Mouse (Mus musculus) heart, adult 9 months (tissue): ENCODE measurements at regions not wholly inside any gene's neighbourhood (a gene's known extent, or its start where the extent isn't known, plus 50 kb on each side); places are given as distances from the start of the nearest gene placed in this dataset.

Experiments
- DNase-seq, 2 experiments: peaks; one replicate each; pipeline ENCODE4 v3.0.0; 2022; ENCODE audit warnings: low spot score in 2 of 2

DNA sequence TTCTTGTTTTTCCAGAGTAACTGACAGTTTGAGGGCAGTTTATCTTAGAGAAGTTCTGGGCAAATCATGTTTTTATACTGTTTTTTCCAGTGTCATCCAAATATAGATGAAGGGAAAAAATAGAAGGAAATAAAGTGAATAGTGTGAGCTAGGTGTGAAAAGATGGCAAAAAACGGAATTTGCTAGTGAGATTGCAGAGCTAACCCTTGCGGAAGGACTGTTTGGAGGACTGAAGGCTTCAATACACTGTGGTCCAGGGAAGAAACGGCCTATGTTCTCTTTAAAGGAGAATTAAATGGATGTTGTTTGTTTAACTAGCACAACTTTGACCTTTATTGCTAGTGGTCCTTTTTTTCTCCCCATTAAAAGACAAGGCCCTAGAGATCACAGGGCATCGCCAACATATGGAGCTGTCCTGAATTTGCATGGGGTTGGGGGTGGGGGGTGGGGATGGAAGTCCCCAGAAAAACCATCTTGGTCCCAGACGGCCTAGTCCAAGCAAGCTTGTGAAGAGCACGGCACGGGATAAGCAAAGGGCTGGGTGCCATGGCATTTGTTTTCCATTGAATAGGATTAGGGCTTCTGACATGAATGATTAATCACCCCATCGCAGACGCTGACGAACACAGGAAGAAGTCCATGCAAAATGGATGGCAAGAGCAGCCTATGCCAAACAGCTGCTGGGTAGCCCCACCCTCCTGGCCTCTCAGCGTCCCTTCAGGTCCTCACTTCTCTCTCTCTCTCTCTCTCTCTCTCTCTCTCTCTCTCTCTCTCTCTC, 480.0 kb downstream of the Nuf2 start:
- DNase-seq = no peak

- no peak for DNase-seq
Observed at GRCm38 (mm10) chr1:169049846-169050245, 481.4 kb downstream of the Nuf2 start.

- DNase-seq = no peak
Observed at GRCm38 (mm10) chr1:169046791-169047525, 484.3 kb downstream of the Nuf2 start.

DNA sequence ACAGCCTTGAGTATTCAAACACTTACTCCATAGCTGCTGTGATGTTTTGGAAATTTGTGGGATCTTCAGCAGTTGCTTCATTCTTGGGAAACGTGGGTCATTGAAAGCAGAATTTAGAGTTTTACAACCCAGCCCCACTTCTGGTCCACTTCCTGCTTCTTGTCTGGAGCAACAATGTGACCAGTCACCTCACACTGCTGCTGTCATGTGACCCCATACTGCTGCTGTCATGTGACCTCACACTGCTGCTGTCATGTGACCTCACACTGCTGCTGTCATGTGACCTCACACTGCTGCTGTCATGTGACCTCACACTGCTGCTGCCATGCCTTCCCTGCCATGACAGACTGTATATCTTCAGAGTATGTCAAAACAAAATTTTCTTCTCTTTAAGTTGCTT, 497.7 kb downstream of the Nuf2 start:
- no peak for DNase-seq

- DNase-seq = no peak
Observed at GRCm38 (mm10) chr1:169031849-169032542, 499.3 kb downstream of the Nuf2 start.

GRCm38 (mm10) chr1:169027706-169028105, 503.6 kb downstream of the Nuf2 start:
- DNase-seq = no peak

DNA sequence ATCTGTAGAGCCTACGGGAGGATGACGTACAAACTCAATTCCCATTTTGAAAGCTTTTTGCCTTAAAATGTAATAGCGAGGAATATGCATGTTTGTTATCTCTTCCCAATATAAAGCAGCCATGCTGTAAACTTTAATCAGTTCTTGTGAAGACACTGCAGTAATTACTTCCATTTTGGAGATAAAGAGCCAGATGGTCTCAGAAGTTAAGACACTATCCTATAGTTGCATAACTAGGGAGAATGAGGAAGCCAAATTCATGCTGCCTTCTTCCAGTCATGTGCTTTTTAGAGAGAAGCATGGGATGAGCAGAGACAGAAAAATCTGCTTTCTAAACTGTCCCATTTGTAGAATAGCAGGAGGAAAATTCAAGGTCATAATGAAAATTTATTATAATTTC, 504.0 kb downstream of the Nuf2 start:
- no peak for DNase-seq

GRCm38 (mm10) chr1:169024531-169024930, 506.7 kb downstream of the Nuf2 start:
- DNase-seq = no peak

DNA sequence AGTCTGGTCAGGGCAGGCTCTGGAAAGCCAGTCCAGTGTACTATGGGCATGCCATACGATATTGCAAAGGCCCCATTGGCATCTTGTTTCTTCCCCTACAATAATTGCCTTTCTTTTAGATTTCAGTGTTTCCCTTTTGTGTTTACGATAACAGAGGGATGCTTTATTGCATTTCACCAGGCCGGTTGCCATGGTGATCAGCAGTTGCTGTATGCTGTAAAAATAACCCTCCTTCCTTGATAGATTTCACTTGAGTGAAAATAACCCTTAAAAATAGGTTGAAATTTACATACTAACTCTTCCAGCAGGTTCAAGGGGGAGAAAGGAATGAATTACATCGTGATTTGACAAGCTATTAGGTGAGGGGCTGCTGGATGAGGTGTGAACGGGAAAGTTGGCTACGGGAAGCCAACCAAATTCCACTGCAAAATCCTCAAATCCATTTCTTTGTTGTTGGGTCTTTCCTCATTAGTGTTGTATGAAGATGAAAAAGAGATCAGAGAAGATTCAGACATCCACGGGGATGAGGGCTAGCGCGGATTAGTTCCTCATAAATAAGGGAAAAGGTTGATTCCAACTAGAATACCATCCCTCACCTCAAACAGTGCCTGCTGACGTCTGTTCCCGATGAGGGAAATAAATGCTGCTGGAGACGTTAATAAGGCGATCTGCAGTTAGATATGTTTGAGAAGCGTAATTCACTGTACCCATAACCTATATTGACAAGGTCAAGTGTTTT, 539.6 kb downstream of the Nuf2 start:
- DNase-seq = no peak

DNA sequence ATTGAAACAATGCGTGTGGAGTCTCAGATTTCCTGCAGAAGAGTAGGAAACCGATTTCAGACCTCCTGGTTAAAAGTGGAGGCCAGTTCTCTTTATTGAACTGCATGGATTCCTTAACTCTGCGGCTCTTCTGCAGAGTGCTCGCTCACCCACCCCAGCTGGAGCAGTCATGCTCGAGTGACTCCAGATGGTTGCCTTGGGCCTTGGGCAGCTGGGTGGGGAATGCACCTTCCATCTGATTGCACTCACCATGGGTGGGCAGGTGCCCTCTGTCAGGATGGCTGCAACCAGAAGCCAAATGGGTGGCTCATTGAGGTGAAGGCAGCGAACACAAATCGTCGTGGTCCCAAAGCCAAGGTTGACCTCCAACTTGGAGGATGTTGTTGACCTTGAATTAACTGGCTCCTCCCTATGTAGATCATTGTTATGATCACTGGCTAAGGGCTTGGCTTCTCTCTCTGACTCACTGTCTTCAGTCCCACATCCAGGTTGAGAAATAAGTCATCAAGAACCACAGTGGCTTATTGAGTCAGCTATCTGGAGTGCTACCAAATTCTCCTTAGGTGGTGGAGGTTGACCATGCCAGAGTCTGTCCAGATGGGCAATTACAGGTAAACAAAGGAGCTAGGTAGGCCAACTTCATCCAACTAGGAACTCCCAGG, 543.1 kb upstream of the Pbx1 start:
- DNase-seq = no peak

GRCm38 (mm10) chr1:168969402-168969801, 537.3 kb upstream of the Pbx1 start:
- DNase-seq = no peak

DNA sequence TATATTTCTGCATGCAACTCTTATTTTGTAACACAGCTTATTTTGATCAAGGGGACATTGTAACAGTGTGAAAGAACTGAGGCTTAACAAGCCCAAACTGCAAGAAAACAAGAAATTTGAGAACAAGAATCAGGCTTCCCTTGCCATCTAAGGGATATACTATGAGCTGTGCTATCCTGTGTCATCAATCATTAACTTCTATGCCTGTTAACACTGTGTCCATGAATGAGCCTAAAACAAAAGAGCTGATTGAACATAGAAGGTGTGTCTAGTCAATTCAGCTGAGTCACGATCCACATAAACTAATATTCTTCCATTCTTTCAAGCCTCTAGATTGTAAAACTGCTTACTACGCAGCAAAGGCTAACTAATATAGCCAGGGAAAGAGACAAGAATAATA, 535.3 kb upstream of the Pbx1 start:
- DNase-seq = no peak

- no peak for DNase-seq
Observed at GRCm38 (mm10) chr1:168964467-168964904, 532.4 kb upstream of the Pbx1 start.

DNA sequence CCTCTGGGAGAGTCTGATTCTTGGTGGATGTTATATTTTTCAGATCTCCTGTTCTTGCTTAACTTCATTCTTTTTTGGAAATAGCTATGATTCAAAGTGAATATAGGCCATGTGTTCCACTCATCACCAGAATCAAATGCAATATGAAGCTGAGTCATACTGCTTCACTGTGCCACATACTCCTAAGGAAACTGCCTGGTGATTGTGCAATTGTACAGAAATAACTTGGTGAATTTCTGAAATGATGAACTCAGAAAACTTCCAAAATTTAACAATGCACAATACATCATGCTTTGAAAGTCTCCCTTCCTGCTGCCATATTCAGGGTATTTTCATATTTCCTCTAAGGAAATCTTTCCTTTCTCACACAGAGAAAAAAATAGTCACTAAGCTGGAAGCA, 518.9 kb upstream of the Pbx1 start:
- no peak for DNase-seq

GRCm38 (mm10) chr1:168924100-168924815, 492.2 kb upstream of the Pbx1 start:
- no peak for DNase-seq

- DNase-seq = no peak
Observed at GRCm38 (mm10) chr1:168918331-168919076, 486.4 kb upstream of the Pbx1 start.

- no peak for DNase-seq
Observed at GRCm38 (mm10) chr1:168908684-168909175, 476.7 kb upstream of the Pbx1 start.

GRCm38 (mm10) chr1:168908192-168908591, 476.1 kb upstream of the Pbx1 start:
- no peak for DNase-seq

GRCm38 (mm10) chr1:168898483-168898882, 466.4 kb upstream of the Pbx1 start:
- no peak for DNase-seq

- DNase-seq = no peak
Observed at GRCm38 (mm10) chr1:168861577-168861976, 429.5 kb upstream of the Pbx1 start.
